Mouse (Mus musculus) cerebellum, postnatal 14 days (tissue): ENCODE data around the gene Sox13.
"Not testable (repeated sequence)": the region's sequence is repeated elsewhere in the genome, so short reads cannot be mapped to it uniquely, and the experiment has no call there.

Source experiments
- DNase-seq, 2 experiments: peaks; one replicate each; pipeline ENCODE4 v3.0.0; 2021; ENCODE audit warnings: mixed read lengths in 2 of 2

Sox13 gene

GRCm38 (mm10) chr1:133366951-133367605, 57.1 kb downstream of the Sox13 start:
- no peak for DNase-seq

DNA sequence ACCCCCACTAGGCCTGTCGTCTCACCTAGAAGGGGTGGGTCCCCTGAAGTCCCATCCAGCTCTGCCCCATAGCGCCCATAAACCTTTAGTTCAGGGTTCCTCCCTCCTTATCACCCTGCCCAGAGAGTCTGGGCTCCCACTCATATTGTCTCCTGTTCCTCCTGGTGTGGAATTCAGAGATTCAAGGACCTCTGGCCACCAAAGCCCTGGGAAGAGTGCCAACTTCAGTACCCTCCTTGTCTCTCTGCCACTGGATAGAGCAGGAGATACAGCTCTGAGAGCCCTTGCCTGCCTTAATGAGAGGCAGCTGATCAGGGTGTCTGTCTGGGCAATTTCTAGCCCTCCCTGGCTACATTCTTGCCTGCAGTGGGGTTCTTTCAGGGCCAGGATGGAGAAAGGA, 59.3 kb downstream of the Sox13 start:
- DNase-seq: no peak

DNA sequence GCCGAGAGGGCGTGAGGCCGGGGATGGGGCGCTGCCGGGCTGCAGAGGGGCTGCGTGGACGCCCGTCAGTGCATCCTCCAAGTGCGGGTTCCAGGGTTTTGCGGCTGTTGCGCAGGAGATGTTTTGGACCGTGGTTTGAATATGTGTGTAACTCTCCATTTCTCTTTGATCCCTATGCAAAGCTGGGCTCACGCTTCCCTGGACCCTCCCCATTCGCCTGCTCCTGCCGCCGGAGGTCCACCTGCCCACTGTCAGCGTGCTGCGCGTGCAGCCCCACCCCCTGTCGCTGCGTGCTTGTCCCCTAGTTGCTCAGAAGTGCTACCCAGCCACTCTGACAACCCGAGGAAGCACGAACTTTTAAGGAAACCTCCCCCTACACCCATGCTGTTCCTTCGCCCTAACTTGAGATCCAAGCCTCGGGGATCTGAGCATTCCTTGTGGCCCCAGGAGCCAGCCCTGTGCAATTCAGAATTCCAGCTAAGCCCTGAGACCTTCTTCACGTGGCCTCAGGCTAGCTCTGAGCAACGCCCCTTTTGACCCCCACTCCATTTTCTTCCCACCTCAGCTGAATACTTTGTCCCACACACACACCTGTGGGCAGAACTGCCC, 60.1 kb downstream of the Sox13 start:
- DNase-seq: no peak

DNA sequence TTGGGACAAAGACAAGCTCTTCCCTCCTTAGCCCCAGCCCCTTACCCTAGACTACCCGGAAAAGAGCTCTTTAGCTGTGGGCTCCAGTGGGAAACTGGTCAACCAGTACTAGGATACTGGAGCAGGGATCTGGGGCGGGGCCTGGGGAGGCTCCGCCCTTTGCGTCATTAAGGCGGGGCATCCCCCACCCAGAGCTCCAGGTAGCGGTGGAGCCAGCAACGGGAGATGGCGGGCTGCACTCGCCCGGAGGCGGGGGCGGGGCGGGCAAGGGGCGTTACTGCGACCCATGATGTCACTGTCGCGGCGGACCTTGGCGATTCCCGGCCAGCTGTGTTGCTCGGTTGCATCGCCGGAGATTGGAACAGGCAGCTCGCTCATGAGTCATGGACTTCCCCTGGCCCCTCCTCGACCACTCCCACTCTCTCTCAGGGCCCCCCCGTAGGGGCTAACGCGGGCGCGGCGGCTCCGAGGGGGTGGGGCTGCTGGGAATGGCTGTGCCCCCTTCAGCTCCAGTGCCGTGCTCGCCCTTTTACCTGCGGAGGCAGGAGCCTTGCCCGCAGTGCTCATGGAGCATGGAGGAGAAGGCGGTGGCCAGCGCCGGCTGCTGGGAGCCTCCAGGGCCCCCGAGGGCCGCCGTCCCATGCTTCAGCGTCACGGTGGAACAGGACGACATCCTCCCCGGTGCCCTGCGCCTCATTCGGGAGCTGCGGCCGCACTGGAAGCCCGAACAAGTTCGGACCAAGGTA, 60.7 kb downstream of the Sox13 start, which contains the start of gene Etnk2:
TSS of gene Etnk2 (plus strand) at position 297 of the 746 bp plus-strand sequence.
- peak; percentile 75 to 77 for DNase-seq

GRCm38 (mm10) chr1:133362103-133362502, 62.1 kb downstream of the Sox13 start:
- no peak for DNase-seq

GRCm38 (mm10) chr1:133361006-133361405, 63.2 kb downstream of the Sox13 start:
- DNase-seq: no peak

DNA sequence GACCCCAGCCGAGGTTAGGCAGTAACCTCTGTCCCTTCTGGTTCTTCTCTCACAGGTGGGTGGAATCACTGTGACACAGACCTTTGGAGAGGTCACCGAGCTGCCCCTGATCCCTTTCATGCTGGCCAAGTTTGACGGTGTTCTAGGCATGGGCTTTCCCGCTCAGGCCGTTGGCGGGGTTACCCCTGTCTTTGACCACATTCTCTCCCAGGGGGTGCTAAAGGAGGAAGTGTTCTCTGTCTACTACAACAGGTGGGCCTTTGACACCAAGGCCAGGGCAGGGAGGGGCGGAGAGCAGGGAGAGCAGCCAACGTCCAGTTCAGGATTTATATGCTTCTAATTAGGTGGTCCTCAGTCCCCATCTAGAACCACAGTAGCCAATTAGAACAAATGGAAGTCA, 67.8 kb downstream of the Sox13 start:
- peak in 1 of 2 experiments; percentile 5 for DNase-seq

DNA sequence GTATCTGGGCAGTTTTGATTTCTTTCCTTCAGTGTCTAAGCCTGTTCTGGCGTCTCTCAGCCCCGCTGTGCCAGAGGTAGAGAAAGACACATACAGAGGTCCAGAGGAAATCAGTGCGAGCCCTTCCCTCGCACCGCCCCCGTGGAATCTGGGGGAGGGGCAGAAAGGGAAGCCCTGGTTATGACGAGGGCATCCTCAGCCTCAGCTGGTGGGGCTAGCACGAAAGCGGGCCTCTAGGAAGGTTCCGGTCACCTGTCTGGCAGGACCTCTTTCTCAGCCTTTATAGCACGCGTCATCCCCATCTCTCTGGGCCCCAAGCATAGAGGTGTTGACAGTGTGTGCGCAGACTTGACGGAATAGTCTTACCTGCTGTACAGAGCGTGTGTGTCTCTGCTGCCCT, 68.3 kb downstream of the Sox13 start:
- DNase-seq: peak in 1 of 2 experiments; percentile 1

- no peak for DNase-seq
These were observed 68.7 kb downstream of the Sox13 start for GRCm38 (mm10) chr1:133355469-133355868.

DNA sequence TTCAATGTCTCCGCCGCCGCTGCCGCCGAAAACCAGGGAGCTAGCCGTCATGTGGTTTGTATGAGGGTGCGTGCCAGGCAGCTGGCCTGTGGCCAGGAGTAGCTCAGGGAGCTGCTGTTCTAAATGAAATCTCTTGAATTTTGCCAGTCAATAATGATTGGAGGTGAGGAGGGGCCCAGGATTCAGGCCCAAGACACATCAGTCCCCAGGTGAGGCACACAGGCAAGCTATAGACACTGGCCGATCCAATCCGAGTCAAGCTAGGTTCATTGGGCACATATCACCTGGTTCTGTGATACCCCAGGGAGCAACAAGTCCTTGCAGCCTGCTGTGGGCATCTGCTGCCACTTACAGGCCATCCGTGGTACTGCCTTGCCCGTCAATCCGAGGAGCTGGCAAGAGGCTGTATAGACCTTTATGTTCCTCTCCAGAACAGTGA, 70.8 kb downstream of the Sox13 start:
- DNase-seq: peak; percentile 92 to 94

- DNase-seq: no peak
These were observed 72.4 kb downstream of the Sox13 start for GRCm38 (mm10) chr1:133351762-133352161.

DNA sequence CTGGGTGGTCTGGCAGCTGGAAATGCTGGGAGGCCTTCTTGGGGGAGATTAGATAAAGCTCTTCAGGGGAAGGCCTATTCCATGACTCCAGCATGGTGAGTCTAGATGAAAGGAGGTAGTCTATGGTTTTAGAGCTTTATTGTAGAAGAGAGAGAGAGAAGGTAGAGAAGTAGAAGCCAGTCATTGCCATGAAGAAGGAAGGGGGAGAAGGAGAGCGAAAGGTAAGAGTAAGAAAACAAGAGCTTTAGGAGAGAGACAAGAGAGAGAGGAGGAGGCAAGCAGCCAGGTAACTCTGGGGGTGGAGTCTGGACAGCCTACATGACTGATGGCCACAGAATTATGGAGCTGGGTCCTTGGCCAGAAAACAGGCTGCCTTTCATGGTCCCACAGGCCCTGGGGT, 74.0 kb downstream of the Sox13 start, which contains the start of gene Ren1:
TSS of gene Ren1 (plus strand) at position 301 of the 400 bp plus-strand sequence.
- no peak for DNase-seq

DNA sequence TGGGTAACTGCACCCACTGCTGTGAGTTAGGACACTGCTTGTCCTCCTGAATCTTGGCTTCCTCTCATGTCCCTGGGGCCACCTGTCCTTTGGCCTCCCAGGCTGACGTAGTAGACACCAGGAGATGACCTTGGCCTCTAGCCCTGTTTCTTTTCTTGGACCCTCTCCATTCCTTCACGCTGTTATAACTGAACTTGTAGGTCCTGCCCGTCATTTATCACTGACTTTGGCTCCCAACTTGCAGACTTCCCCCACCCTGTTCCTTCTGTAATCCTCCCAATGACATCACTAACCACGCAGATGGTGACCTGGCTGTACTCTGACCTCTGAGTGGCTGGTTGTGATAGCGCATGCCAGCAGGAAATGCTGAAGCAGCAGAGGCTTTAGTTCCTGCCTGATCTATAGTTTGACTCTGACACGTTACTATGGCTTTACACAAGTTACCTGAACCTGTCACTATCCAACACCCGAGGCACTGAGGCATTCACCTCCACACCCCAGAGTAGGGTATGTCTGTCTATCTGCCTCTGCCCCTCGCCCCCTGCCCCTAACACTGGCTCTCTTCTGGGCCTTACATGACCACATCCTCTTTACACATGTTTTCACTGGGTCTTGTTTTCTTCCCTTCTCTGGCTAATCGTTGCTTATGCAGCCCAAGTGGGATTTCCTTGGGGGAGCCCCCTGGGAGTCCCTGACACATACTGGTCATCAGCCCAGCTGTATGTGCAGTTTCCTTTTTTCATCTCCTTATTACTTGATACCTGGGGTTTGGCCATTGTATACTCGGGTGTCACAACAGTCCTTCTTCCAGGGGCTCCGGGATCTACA, 76.3 kb downstream of the Sox13 start:
- no peak for DNase-seq

- no peak for DNase-seq
These were observed 77.0 kb downstream of the Sox13 start for GRCm38 (mm10) chr1:133347226-133347625.

- no peak for DNase-seq
These were observed 77.6 kb downstream of the Sox13 start for GRCm38 (mm10) chr1:133346531-133346930.

- DNase-seq: no peak
These were observed 79.8 kb downstream of the Sox13 start for GRCm38 (mm10) chr1:133344357-133344756.

GRCm38 (mm10) chr1:133340403-133340802, 83.8 kb downstream of the Sox13 start:
- DNase-seq: not testable (repeated sequence)

GRCm38 (mm10) chr1:133333937-133334336, 90.2 kb downstream of the Sox13 start:
- no peak for DNase-seq

DNA sequence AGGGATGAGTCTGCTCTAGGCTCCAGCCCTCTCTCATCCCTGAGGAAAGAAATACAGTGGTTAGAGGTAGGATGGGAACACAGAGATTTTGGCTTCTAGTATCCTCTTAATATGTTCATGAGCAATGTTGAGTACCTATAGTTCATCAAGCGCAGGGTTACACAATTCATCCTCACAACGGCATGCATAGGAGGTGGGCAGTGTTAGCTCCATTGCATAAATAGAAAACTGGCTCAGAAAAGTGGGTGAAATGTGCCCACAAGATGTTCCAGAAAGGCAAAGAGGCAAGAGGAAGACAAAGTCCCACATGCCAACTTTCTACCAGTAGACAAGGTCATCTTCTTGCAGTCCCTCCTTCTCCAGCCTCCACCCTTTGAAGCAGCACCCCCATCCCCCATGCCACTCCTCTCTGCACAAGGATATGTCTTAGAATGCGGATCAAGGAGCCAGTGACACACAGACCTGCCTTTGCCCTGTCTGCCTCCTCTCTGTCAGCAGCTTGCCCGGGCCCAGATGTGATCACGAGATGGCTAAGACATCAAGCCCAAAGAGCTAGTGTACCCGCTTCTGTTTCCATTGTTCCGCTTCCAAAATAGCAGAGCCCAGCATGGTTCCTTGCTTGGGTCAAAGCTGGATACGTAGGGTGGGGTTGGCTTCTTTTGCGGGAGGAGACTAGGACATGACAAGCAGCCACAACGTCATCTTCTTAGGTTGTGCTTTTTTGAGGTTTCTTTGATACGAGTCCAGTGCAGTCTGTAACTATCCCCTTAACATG, 91.3 kb downstream of the Sox13 start:
- DNase-seq: no peak
